Mouse (Mus musculus) cerebellum, adult 18-20 months (tissue): Measurements from ENCODE around the gene Pglyrp1.

Experiments used
- DNase-seq, 2 experiments: peaks; one replicate each; pipeline ENCODE4 v3.0.0; 2021

Pglyrp1 gene

GRCm38 (mm10) chr7:18886963-18887362, 15.8 kb downstream of the Pglyrp1 start:
- DNase-seq = no peak

GRCm38 (mm10) chr7:18890848-18891247, 19.7 kb downstream of the Pglyrp1 start:
- no peak for DNase-seq

GRCm38 (mm10) chr7:18891872-18892599, 20.9 kb downstream of the Pglyrp1 start:
- peak; percentile 93 to 94 for DNase-seq

- peak; percentile 29 to 37 for DNase-seq
These were observed 21.9 kb downstream of the Pglyrp1 start for GRCm38 (mm10) chr7:18893009-18893408.

GRCm38 (mm10) chr7:18893651-18894430, 22.7 kb downstream of the Pglyrp1 start:
- peak; percentile 85 to 88 for DNase-seq

- peak; percentile 51 to 61 for DNase-seq
These were observed 25.4 kb downstream of the Pglyrp1 start for GRCm38 (mm10) chr7:18896536-18896935.

GRCm38 (mm10) chr7:18900513-18900912, 29.4 kb downstream of the Pglyrp1 start:
- DNase-seq = no peak

GRCm38 (mm10) chr7:18902486-18902885, 31.4 kb downstream of the Pglyrp1 start:
- no peak for DNase-seq

GRCm38 (mm10) chr7:18904971-18905370, 33.8 kb downstream of the Pglyrp1 start:
- no peak for DNase-seq

- DNase-seq = no peak
These were observed 38.7 kb downstream of the Pglyrp1 start for GRCm38 (mm10) chr7:18909797-18910196.

- DNase-seq = peak; percentile 93
These were observed 39.2 kb downstream of the Pglyrp1 start, which contains the start of gene Ccdc61 for GRCm38 (mm10) chr7:18910241-18910831. Gene Ccdc61, minus strand, starts transcription at chr7:18910415.

GRCm38 (mm10) chr7:18916254-18916653, 45.1 kb downstream of the Pglyrp1 start:
- DNase-seq = no peak

- no peak for DNase-seq
These were observed 46.8 kb downstream of the Pglyrp1 start for GRCm38 (mm10) chr7:18917931-18918330.

- peak; percentile 79 to 85 for DNase-seq
These were observed 49.9 kb downstream of the Pglyrp1 start for GRCm38 (mm10) chr7:18921069-18921468.

GRCm38 (mm10) chr7:18922807-18923206, 51.7 kb downstream of the Pglyrp1 start:
- no peak for DNase-seq

- DNase-seq = no peak
These were observed 52.1 kb downstream of the Pglyrp1 start for GRCm38 (mm10) chr7:18923267-18923666.

GRCm38 (mm10) chr7:18923711-18924191, 52.6 kb downstream of the Pglyrp1 start:
- peak in 1 of 2 experiments; percentile 18 for DNase-seq

GRCm38 (mm10) chr7:18924321-18924720, 53.2 kb downstream of the Pglyrp1 start:
- DNase-seq = no peak

GRCm38 (mm10) chr7:18925162-18925938, 54.2 kb downstream of the Pglyrp1 start, which contains the start of gene Nova2:
Gene Nova2, plus strand, starts transcription at chr7:18925888.
- DNase-seq = peak; percentile 97 to 98

GRCm38 (mm10) chr7:18926041-18926790, 55.1 kb downstream of the Pglyrp1 start:
- peak; percentile 48 to 56 for DNase-seq

GRCm38 (mm10) chr7:18926911-18927310, 55.8 kb downstream of the Pglyrp1 start:
- no peak for DNase-seq

GRCm38 (mm10) chr7:18927759-18928158, 56.6 kb downstream of the Pglyrp1 start:
- no peak for DNase-seq
